Mouse (Mus musculus): Measurements from ENCODE around the gene Inafm1.

- no peak for TF ChIP-seq CTCF (IDR thresholded peaks at IDR 0.05; ENCODE audit: low read depth)
- TF ChIP-seq EP300 (optimal IDR thresholded peaks at IDR 0.05): no peak
Observed at GRCm38 (mm10) chr7:16263843-16264242, 9.6 kb downstream of the Inafm1 start.
